Comparison of ENCODE assay signal across 10 mouse cellular contexts in the genomic region with DNA sequence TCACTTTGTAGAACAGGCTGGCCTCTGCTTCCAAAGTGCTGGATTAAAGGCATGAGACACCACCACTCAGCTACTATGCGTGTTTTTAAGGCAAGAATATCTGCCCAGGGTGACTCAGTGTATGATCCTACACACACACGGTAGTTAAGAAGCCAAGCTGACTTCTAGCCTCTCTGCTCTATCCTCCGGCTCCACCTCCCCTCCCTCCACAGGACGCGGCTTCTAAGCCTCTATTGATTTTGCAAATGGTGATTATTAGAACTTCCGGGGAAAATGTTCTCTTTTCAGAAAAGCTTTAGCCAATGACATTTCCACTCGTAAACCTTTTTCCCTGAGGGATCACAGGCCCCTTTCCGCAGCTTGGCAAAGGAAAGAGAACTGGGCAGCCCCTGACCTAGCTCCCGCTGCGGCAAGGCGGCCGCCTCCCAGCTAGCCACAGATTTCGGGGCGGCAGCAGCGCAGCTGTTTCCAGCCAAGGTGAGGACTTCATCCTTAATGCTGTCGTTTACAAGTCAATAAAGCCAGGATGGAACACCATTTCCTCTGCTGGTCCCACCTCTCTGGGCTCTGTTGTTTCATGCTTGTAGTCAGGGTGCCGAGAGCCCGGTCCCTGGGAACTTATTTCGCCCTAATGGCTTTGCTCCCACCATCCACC.
DNase-seq lines count a peak whose midpoint lies in the region; ATAC-seq lines count a peak whose summit lies in the region.
"Had no signal": no experiment of that assay in that cellular context is flagged by ENCODE, and none has a peak within 500 bp of the region (broad histone marks: within the 10 kb centered on the region; RNA-seq: fewer than 3 reads in every experiment).

No protein-coding gene starts in this region.

- H3K9me3 ChIP-seq in kidney, embryonic 15.5 days (replicated peaks) = no peaks in the 10 kb centered on the region
- H3K9me3 ChIP-seq in forebrain, embryonic 11.5 days (ENCODE audit: control insufficient read depth, low read length) = no peaks in the 10 kb centered on the region
- H3K9me3 ChIP-seq in limb, embryonic 13.5 days = no peaks in the 10 kb centered on the region
- no peaks in the 10 kb centered on the region for H3K9me3 ChIP-seq in neural tube, embryonic 15.5 days (replicated peaks)

- no peak overlapping the region for H3K27ac ChIP-seq in kidney, embryonic 15.5 days
- H3K27ac ChIP-seq in forebrain, embryonic 11.5 days (ENCODE audit: low read depth, low read length) = no peak overlapping the region
- no peak overlapping the region for H3K27ac ChIP-seq in limb, embryonic 13.5 days
- H3K27ac ChIP-seq in neural tube, embryonic 15.5 days (replicated peaks) = no peak overlapping the region

- H3K9ac ChIP-seq in kidney, embryonic 15.5 days = no peak overlapping the region
- H3K9ac ChIP-seq in forebrain, embryonic 11.5 days (ENCODE audit: low read length) = peak overlapping the region; percentile 37; the same call in 1 of the 2 replicates
- H3K9ac ChIP-seq in limb, embryonic 13.5 days = no peak overlapping the region
- peak overlapping the region; percentile 11; the same call in 1 of the 2 replicates for H3K9ac ChIP-seq in neural tube, embryonic 15.5 days (replicated peaks)

- 0 out of 2 replicates have a peak, but pooled peaks cover 2% of the 10 kb centered on the region for H3K27me3 ChIP-seq in kidney, embryonic 15.5 days
- H3K27me3 ChIP-seq in forebrain, embryonic 11.5 days (ENCODE audit: control insufficient read depth, insufficient read depth, low read length) = no peaks in the 10 kb centered on the region
- H3K27me3 ChIP-seq in limb, embryonic 13.5 days = peaks cover 18% of the 10 kb centered on the region; the same call in 1 of the 2 replicates
- 0 out of 2 replicates have a peak, but pooled peaks cover 4% of the 10 kb centered on the region for H3K27me3 ChIP-seq in neural tube, embryonic 15.5 days (replicated peaks)

- 10% methylated on average over 19 of the region's 19 CpGs for WGBS in kidney, embryonic 15.5 days
- WGBS in forebrain, embryonic 11.5 days = 5% methylated on average over 19 of the region's 19 CpGs
- 4% methylated on average over 19 of the region's 19 CpGs for WGBS in limb, embryonic 13.5 days
- WGBS in neural tube, embryonic 15.5 days = 9% methylated on average over 19 of the region's 19 CpGs

- no peak for DNase-seq in kidney, adult 9 months
- DNase-seq in forebrain, embryonic 11.5 days (ENCODE audit: low spot score) = no peak
- no peak for DNase-seq in urinary bladder, postnatal 10 days (ENCODE audit: low spot score)
- DNase-seq in gastrocnemius, adult 18-20 months (ENCODE audit: low spot score) = no peak
- DNase-seq in thymus, postnatal 14 days = no peak
- DNase-seq: cerebellum, adult 11 months had no signal

- peaks cover 34% of the 10 kb centered on the region for H3K4me1 ChIP-seq in kidney, embryonic 15.5 days
- H3K4me1 ChIP-seq in forebrain, embryonic 11.5 days (replicated peaks; ENCODE audit: control insufficient read depth, insufficient read depth, low read length) = peaks cover 19% of the 10 kb centered on the region; the same call in 1 of the 2 replicates
- H3K4me1 ChIP-seq in limb, embryonic 13.5 days = peaks cover 44% of the 10 kb centered on the region
- peaks cover 22% of the 10 kb centered on the region for H3K4me1 ChIP-seq in neural tube, embryonic 15.5 days

- H3K36me3 ChIP-seq in kidney, embryonic 15.5 days = no peaks in the 10 kb centered on the region
- no peaks in the 10 kb centered on the region for H3K36me3 ChIP-seq in forebrain, embryonic 11.5 days (ENCODE audit: control insufficient read depth, insufficient read depth, low read length)
- no peaks in the 10 kb centered on the region for H3K36me3 ChIP-seq in limb, embryonic 13.5 days
- no peaks in the 10 kb centered on the region for H3K36me3 ChIP-seq in neural tube, embryonic 15.5 days
- H3K36me3 ChIP-seq: G1E had no signal

- H3K4me3 ChIP-seq in kidney, embryonic 15.5 days (replicated peaks) = peak overlapping the region; percentile 23
- 0 out of 2 replicates have a peak overlapping the region, but pooled peaks have one; percentile 5 for H3K4me3 ChIP-seq in forebrain, embryonic 11.5 days (ENCODE audit: low read depth, low read length)
- peak overlapping the region; percentile 33 for H3K4me3 ChIP-seq in limb, embryonic 13.5 days
- H3K4me3 ChIP-seq in neural tube, embryonic 15.5 days (replicated peaks) = peak overlapping the region; percentile 19

- ATAC-seq in kidney, embryonic 15.5 days (replicated peaks; ENCODE audit: low FRiP score) = no peak
- no peak for ATAC-seq in forebrain, embryonic 11.5 days (replicated peaks; ENCODE audit: low FRiP score)
- ATAC-seq in limb, embryonic 13.5 days (ENCODE audit: low FRiP score, low read depth) = no peak
- no peak; the same call in 1 of the 2 replicates for ATAC-seq in neural tube, embryonic 15.5 days (ENCODE audit: low FRiP score)

- H3K4me2 ChIP-seq in kidney, embryonic 15.5 days = peak overlapping the region; percentile 55
- H3K4me2 ChIP-seq in forebrain, embryonic 11.5 days (ENCODE audit: low read depth, low read length, severe bottlenecking) = peak overlapping the region; percentile 44
- peak overlapping the region; percentile 62 for H3K4me2 ChIP-seq in limb, embryonic 13.5 days (replicated peaks)
- peak overlapping the region; percentile 50 for H3K4me2 ChIP-seq in neural tube, embryonic 15.5 days

Comparison
In these comparisons a context has a peak if more than half of its experiments do, and no peak if none do; other contexts are left out.
1. H3K9ac ChIP-seq: peak in forebrain, embryonic 11.5 days (single experiment) and neural tube, embryonic 15.5 days (single experiment); none in kidney, embryonic 15.5 days (single experiment) and limb, embryonic 13.5 days (single experiment).
2. Peak in every context shown above with its lines, with median percentiles within 50 percentile points of each other: H3K4me2 ChIP-seq and H3K4me3 ChIP-seq.